Mouse (Mus musculus) ZHBTc4 (cell line): Measurements from ENCODE around the gene Trak1.

Experiments
- DNase-seq: peaks from one replicate; pipeline ENCODE4 v3.0.0-alpha.2; 2011; ENCODE audit warnings: low read depth, low spot score

Trak1 gene

DNA sequence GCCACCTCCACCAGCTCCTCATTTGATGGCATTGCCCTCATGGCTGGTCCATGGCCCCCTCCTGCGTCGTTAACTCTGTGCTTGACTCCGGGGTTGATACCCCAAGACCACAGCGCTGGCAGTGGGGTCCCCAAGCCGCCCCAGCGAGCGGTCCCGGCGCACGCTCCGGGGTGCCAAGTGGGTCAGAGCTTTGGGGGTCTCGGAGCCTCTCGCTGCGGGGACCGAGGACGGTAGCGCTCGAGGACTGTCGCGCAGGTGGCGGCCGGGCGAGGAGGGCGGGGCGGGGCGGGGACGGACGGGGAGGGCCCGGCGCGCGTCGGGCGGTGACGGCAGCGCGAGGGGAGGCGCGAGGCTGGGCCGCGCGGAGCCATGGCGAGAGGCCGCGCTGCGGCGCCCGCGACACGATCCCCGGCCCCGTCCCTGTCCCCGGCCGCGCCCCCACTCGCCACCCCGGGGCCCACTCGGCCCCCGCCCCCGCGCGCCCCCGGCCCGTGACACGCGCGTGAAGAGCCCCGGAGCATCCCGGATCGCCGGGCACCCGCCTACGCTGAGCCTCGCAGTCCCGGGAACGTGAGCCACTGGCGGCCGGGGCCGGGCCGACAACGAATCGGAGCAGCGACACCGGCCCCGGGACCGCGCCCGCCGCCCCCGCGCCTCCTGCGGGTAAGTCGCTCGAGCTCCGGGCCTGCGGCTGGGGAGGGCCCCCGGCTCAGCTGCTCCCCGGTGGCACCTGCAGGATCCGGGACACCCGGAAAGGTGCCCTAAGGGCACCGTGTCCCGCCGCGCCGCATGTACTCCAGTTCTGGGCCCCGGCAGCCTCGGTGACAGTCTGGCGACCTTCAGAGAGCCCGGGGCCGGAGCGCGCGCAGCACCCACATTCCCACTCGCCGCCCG lies at the start of gene Trak1:
Gene Trak1 (plus strand): TSS at position 332 of the 894 bp plus-strand sequence.
- DNase-seq = peak; percentile 69

DNA sequence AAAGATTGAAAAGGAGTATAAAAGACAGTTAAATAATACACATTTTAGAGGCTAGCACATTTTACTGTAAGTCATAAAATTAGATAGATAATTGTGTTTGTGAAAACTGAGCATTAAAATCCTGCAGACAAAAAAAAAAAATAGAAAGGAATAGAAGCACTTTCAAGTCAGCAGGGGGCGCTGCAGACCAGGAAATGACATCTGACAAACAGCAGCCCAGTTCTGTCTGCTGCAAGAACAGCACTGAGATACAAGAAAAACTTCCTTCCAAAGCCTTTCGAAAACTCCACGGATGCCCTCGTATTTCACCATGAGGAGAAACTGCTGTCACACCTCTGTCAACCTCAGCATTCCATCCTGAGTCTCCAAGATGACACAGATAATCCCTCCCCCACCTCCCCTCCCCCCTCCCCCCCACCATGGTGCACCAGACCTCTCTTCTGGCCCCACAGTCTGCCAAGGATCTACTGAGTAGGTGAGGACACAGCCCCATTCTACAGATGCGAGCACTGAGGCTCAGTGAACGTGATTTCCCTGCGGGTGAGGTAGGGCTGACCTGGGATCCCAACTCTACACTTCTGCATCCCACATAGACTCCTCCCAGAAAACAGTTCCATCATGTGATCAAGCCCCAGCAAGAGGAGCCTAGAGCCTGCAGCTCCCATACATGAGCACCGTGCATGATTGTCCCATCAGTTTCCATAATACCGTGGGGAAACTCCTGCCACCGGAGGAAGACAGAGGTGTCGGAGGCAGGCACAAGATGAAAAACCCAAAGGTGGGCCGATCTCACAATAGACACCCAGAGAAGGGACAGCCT lies 49.1 kb upstream of the Trak1 start:
- peak; percentile 85 for DNase-seq

DNA sequence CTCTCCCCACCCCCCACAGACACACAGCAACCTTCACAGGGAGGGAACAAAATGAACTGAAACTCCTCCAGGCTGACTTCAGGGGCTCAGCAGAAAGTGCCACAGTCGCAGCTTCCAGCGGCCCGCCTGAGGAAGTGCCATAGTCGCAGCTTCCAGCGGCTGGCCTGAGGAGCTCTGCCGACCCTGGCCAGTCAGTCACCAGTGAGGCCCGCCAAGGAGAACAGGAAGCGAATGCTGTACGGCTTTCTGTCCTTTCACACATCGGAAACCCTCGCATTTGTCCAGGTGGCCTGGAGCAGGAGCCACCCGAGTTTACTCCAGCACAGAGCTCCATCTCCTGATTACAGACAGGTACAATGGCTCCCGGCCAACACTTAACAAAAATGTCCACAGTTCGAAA lies 47.5 kb upstream of the Trak1 start:
- no peak for DNase-seq

DNA sequence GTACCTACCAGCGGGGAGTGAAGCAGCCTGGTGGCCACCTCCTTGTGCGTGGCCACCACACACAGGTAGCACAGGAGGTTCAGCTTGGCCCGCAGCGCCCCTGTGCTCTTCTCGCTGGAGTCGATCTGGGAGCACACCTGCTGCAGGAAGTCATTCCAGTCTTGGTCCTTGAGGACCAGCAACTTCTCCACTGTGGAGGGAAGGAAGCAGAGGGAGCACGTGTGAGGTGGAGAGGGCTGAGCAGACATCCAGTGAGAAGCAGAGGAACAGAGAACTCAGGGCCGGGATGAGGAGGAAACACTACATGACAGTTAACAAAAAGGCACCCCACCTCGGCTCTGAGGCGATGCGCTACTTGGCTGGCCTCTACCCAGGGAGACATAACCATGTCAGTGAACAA lies 46.4 kb upstream of the Trak1 start:
- DNase-seq = no peak

GRCm38 (mm10) chr9:121253983-121254382 lies 43.3 kb upstream of the Trak1 start:
- no peak for DNase-seq

DNA sequence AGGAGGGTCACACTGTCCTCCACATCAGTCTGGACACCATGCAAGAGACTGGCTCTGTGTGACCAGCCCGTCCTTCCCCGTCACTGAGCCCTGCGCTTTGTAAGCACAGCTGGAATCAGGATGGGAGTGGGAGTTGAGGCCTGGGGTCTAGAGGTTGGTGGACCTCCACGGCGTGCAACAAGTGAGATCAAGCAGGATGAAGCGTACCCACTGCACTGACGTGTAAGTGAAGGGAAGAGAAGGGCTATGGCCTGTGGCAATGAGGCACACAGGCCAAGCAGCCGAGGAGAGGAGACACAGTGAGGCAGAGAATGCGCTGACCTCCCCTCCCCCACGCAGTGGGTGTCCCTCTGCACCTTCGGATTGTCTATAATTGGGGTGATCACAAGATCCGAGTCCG lies 42.5 kb upstream of the Trak1 start:
- no peak for DNase-seq

DNA sequence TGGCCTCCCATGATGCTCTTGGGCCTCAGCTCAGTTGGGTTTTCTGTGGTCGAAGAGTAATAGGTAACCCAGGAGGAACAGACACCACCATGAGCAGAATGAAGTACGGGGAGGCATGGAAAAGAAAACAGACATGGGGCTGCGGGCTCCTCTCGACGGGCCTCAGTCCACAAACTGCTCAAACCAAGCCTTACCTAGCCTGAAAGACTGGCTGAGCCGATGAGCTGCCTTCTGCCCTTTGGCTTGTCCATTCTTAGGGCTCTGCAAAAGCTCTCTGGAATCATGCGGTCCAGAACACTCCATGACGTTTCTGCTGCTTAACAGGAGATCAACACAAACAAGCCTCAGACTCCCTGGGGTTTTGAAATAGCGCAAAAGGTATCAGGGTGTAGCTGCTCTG lies 40.2 kb upstream of the Trak1 start:
- DNase-seq = no peak

DNA sequence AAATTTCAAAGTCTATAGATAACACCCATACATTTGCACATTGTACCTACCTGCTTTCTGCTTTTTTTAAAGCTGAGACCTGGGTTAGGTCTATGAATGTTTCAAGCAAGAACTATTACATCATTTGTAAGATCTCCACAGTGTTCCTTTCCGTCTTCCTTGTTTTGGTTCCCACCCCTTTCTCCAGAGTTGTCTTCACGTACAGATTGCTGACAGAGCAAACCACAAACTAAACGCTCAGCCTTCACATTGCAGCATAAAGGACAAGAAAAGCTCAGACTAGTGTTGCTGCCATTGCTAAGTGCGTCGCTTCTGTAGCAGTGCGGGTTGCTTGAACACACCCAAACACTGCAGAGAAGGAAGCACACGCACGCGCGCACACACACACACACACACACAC lies 32.0 kb upstream of the Trak1 start:
- no peak for DNase-seq

- no peak for DNase-seq
Observed at GRCm38 (mm10) chr9:121271149-121271548, 26.2 kb upstream of the Trak1 start.

- DNase-seq = no peak
Observed at GRCm38 (mm10) chr9:121271561-121271960, 25.7 kb upstream of the Trak1 start.

- no peak for DNase-seq
Observed at GRCm38 (mm10) chr9:121276745-121277117, 20.6 kb upstream of the Trak1 start.

- DNase-seq = peak; percentile 96
Observed at GRCm38 (mm10) chr9:121277118-121278060, 19.9 kb upstream of the Trak1 start, which contains the start of gene Ulk4. Gene Ulk4 (minus strand): TSS chr9:121277197.

DNA sequence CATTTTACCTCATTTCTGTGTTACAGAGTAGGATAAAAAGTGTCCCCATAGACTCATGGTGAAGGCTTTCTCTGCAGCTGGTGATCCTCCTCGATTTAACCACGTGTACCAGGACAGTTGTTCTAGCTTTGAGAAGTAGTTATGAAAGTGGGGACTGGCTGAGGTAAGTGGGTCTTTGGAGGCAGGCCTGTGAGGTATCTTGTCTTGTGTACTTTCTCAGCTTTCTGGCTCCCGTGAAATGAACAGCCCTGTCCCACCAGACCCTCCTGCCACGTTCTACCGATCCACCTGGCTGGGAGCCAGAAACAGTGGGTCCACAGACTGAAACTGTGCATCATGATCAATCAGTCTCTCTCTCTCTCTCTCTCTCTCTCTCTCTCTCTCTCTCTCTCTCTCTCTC lies 18.1 kb upstream of the Trak1 start:
- no peak for DNase-seq

DNA sequence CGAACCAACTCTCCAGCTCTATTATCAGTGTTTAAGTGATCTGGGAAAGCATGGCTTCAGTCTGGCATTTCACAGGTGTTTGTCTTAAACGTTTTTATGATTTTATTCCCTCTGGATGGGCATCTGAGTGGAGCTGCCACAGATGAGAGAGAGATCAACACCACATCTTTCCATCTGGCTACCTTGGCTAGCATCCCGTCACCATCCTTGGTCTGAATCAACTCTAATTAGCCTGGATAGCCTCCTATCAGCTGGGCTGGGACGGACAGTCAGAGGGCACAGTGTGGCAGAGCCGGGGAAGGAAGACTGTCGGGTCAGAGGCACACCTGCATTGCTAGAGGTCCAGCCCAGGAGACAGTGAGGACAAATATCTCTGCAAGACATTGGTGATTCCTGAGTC lies 15.4 kb upstream of the Trak1 start:
- DNase-seq = no peak

DNA sequence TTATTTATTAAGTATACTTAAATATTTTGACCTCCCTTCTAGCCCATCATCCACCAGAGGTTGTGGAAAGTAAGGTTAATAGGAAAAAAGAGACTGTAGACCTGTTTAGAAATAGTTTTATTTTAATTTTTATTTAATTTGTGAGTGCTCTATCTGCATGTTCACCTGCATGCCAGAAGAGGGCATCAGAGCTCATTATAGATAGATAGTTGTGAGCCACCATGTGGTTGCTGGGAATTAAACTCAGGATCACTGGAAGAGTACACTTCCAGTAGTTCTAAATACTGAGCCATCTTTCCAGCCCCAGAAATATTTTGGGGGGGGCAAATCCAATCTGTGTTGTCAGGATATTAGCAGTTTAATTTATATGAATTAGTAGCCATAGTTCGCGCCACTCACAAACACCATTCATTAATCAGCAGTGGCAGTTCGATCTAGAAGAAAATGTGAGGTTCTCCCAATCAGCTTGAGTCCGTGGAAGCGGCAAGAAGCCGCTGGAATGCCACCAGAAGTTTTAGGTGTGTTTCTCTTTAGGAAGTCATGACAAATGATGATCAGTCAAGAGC lies 13.6 kb upstream of the Trak1 start:
- DNase-seq = peak; percentile 57

GRCm38 (mm10) chr9:121284422-121284821 lies 12.9 kb upstream of the Trak1 start:
- DNase-seq = peak; percentile 83

- peak; percentile 56 for DNase-seq
Observed at GRCm38 (mm10) chr9:121285341-121286324, 11.7 kb upstream of the Trak1 start.

DNA sequence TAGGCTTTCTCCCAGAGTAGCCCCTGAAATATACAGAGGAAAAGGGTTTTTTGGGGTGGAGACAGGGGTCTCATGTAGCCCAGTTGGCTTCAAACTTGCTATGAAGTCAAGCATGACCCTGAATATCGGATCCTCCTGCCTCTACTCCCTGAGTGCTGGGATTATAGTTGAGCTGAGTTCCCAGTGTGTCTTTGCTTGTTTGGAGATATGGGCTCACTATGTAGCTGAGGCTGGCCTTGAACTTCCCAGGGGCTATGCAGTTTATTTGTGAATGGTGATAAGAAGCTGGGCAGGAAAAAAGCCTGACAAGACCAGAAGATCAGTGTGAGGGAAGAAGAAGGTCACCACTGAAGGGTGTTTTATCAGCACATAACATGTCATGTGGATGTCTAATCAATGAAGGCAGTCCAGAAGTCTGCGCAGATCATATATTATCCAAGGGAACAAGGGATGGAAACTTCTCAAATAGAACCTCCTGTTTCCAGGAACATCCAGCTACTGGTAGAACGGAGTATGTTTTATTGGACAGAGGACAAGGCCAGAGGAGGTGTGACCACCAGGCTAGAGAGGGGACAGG lies 10.9 kb upstream of the Trak1 start:
- no peak for DNase-seq

- DNase-seq = no peak
Observed at GRCm38 (mm10) chr9:121291275-121291674, 6.0 kb upstream of the Trak1 start.

- DNase-seq = no peak
Observed at GRCm38 (mm10) chr9:121293187-121293586, 4.1 kb upstream of the Trak1 start.
